Mouse (Mus musculus): ENCODE measurements around the gene Tas2r136.

DNA sequence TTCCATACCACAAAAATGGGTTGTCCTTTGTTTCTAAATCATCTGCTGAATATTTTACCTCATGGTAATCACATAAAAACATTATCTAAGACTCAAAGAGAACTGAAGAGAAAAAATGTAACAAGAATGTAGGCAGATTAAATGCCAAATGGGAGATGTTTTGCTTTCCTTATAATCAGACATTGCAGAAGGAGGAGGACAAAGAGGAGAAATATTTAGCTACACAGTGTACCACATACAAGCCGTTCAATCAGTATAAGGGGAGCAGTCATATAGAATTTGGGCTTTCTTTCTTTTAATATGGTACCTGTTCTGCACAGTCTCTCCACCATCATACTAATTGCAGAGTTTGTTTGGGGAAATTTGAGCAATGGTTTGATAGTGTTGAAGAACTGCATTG, 23.5 kb downstream of the Tas2r136 start, which contains the start of gene Tas2r124:
- TF ChIP-seq CEBPB (IDR thresholded peaks at IDR 0.05; ENCODE audit: insufficient read depth, poor library complexity, severe bottlenecking) (no peak), TCF12 (IDR thresholded peaks at IDR 0.05; ENCODE audit: insufficient read depth, poor library complexity, severe bottlenecking) (no peak), MYOG (IDR thresholded peaks at IDR 0.05; ENCODE audit: control insufficient read depth in 1 of 3, insufficient read depth in 1 of 3, insufficient read length in 2 of 3, low read depth in 2 of 3) (no peak), POLR2A (IDR thresholded peaks at IDR 0.05; ENCODE audit: insufficient read length, low read depth) (no peak), POLR2AphosphoS2 (IDR thresholded peaks at IDR 0.05; ENCODE audit: insufficient read length, low read depth) (no peak), MAX (IDR thresholded peaks at IDR 0.05; ENCODE audit: low read depth) (no peak), USF1 (IDR thresholded peaks at IDR 0.05; ENCODE audit: low read depth) (no peak), E2F4 (IDR thresholded peaks at IDR 0.05; ENCODE audit: insufficient read depth) (no peak)
